Mouse (Mus musculus) brain, embryonic 18.5 days (tissue): Measurements from ENCODE around the gene Abhd14a.

ENCODE experiments used
- DNase-seq: peaks from one replicate; pipeline ENCODE4 v3.0.0-alpha.2; 2012; ENCODE audit warnings: low read depth, low spot score

The Abhd14a gene

DNA sequence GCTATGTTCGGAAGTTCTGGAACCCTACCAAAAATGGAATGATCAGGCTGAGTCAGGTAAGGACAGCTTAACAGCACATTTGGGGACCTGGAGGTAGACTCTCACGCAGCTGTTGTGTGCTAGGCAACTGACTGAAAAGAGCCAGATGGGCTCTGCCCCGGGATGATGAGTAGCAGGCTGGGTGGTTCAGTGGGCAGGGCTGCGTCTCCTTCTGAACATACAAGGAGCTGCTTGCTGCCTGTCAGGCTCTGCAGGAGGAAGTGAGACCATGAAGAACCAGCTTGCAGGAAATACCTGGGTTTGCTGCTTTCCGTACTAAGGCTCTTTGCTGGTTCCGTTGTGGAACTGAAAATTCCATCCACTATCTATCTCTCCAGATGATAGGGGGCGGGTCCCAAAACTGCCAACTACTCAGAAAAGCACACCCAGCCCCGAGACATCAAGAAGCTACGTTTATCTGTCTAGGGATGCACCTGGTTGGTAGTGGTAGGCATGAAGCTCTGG lies 36.3 kb downstream of the Abhd14a start:
- DNase-seq: no peak

DNA sequence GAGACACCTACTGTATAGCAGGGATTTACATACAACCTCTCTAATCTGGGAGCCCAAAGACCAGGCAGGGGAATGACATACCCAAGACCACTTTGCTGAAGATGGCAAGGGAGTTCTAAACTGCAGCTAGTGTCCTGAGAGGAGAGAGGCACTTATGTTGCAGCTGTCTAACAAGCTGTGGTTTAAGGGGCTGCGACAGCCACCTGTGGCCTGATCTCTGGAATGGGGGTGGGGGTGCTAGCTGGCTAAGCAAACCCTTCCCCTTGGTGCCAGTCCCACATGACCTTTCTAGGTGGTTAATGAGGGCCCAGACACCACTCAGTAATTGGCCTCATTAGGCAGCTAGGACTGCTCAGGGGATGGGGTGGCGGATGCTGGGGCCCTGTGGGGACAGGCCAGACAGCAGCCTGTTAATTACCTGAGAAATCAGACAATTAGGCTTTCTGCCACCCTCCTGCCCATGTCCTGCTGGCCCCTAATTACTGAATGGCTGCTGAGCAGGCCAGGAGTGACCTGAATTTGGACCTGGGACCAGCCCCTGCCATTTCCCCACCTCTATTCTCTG lies 37.3 kb downstream of the Abhd14a start:
- DNase-seq: no peak

DNA sequence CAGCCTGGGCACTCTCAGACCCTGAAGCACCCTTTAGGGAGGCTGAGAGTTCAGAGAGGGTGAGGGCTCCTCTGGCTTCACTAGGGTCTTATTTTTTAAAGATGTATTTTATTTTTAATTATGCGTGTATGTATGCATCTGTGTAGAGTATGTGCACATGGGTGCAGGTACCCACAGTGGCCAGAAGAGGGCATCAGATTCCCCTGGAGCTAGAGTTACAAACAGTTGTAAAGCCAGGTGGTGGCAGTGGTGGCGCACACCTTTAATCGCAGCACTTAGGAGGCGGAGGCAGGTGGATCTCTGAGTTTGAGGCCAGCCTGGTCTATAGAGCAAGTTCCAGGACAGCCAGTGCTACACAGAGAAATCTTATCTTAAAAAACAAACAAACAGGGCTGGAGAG lies 38.4 kb downstream of the Abhd14a start:
- DNase-seq: no peak

DNA sequence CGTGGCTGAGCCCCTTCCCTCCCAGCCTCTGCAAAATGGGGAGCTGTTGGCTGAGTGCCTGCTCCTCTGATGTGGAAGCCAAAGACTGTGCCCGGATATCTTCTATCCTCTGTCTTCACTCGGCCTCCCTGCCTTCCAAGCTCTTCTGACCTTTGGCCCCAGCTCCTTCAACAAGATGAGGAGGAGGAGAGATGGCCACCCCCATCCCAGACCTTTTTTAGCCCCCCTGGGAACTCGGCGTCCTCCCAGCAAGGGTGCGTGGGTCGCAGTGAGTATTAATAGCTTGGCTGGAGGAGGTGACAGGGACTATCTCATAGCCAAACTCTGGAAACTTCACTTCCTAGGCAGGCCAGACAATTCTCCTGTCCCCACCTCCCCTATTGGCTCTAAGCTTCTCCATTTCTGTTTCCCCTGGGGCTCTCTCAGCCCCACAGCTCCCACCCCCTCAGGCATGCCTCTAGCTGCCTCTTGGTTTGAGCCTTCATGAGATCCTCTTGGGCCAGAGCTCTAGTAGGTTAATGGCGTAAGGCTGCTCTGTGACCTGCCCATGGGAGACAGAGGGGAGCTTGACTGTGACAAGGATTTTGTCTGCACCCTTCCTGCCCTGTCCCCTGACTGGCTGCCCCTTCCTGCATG lies 40.9 kb downstream of the Abhd14a start:
- DNase-seq: no peak

DNA sequence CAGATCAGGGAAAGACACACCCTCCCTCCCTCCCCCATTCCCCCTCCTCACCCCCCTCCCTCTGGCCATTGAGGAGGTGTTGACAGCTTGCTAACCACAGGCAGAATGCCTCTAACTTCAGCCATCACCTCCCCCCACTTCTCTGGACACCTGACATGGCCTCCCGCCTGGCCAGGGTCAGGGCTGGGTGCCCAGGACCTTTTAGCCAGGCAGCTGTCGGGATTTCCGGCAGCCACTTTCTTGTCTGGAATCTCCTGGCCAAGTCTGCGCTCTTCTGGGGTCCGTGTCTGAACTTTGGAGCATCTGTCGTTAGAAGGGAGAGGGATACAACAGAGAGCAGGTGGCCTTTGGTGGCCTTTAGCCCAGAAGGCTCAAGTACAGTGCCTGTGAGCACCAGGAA lies 42.2 kb downstream of the Abhd14a start:
- no peak for DNase-seq

DNA sequence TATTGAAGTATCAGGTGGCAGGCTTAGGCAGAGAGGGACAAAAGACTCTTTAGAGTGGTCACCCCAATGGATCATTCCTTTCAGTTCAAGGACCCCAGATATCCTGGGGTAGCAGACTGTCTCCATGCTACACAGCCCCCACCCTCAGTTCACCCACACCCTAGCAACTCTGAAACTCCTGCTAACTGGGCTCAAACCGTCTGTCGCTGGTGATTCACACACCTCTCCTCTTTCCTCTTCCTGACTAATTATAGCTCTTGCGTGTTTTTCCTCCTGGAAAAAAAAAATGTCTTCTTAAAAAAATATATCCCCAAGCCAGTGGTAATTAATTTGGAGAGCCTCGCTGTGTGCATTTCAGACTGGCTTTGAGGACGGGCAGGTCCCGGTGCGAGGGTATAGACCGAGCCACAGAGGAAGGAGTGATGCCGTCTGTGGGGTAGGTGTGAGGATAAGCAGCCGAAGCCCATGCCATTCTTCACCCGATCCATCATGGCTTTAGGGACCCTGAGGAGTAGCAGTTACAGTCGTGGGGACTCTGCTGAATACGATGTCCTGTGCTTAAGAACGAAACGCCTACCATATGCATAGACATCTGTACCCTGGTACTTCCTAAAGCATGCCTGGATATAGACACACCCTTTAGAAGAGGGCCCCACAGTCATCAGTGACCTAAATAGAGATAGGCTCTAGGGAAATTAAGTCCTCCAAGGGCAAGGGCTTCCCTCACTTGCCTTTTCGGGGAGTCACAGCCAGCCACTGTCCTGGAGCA lies 44.7 kb downstream of the Abhd14a start:
- DNase-seq: no peak

DNA sequence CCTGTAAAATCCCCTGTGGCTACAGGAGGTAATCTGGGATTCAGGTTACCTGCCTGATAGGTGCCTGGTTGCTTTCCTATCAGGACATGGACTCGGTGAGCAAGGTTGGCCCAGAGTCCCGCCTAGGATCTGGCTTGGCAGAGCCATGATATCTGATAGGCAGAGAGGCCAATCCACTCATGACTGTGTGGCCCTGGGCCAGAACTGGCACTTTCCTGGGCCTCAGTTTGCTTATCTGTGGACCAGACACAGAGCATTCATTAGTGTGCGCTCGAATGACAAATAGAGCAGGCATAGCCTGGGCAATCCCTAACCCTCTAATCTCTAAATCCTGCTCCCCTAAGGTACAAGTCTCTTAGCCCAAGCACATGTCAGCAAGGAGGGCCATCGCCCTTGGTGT lies 45.3 kb downstream of the Abhd14a start:
- no peak for DNase-seq

DNA sequence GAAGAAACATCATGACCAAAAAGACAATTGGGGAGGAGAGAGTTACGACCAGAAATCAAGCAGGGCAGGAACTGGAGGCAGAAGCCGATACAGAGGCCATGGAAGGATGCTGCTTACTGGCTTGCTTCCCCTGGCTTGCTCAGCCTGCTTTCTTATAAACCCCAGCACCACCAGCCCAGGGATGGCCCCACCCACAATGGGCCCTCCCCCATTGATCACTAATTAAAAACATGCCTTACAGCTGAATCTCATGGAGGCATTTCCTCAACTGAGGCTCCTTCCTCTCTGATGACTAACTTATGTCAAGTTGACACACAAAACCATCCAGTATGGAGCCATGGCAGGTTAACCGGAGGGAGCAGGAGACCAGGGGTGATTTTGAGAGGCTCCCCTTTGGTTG lies 47.7 kb downstream of the Abhd14a start:
- no peak for DNase-seq

DNA sequence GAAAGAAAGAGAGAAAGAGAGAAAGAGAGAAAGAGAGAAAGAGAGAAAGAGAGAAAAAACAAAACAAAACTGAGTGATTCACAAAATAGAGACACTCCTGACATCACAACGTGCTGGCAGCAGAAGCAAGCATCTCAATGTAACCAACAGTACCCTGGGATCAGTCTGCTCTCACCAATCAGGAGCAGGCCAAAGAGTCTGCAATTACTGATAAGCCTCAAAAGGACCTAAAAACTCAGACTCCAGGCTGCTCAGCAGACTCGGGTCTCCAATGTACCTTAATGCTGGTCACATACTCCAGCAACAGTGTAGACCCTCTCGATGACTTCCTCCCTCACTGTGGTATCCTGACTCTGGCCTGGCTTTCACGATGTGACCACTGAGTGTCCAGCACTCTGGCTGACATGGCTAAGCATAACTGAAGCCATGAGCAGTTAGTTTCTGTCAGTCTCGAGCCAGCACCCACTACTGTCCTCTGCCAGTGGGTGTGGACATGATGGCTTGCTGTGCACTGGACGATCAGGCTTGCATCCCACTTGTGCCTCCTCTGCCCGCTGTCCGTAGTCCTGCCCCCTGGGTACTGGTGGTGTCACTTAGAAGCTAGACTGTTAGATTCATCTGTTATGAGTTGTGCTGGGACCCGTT lies 48.7 kb downstream of the Abhd14a start:
- DNase-seq: no peak

DNA sequence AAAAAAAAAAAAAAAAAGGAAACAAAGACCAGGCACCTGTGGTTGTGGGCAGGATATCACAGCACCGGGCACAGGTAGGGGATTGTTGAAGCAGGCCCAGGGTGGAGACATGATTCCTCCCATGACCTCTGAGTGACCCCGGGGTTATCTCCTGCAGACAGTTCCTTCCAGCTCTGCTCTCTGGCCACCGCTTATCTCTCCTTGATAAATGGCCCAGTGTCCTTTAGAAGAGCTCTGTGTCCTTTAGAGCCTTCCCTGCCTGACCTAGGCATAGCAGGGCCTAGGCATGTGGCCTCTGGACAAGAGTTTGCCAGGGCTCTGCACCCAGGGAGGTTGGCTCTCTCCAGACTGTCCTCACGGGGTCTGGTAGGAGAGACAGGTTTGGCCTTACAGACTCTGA lies 49.7 kb downstream of the Abhd14a start:
- DNase-seq: no peak

DNA sequence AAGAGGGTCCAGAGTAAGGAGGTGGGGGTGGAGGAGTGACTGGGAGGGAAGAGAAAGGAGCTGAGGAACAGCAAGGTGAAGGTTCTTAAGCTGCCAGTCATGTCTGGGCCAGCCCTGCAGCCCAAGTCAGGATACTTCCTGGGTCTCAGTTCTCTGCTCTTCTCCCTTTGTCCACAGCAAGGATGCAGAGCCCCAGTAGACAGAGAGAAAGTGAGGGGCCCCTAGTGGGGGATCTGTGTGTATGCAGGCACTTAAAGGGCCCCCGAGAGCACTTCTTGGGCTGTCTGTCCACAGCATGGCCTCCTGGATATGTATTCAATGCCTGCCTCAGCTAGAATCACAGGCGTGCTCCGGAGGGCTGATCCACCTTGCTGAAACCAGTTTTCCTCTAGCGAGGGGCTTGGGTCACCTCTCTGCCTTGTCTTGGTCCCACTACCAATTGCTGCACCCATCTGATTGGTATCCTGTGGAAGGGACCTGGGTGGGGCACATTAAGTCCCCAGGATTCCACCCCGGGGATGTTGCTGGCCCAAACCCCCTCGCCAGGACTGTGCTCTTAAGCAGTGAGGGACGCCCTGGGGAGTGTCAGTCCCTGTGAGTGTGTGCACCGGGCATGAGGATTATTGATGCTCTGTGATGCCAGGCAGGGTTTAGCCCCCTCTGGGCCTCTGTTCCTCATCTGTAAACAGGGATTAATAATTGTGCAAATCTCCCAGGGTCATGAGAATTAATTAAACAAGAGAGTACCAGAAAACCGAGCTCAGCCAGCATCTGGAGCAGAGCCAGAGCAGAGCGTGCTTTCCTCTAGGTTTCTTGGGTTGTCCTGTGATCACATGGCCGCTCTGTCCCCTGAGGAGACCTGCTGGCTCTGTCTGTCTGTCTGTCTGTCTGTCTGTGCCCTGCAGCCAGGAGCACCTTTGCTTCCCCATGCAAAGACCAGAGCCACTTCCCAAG lies 52.6 kb downstream of the Abhd14a start:
- no peak for DNase-seq

DNA sequence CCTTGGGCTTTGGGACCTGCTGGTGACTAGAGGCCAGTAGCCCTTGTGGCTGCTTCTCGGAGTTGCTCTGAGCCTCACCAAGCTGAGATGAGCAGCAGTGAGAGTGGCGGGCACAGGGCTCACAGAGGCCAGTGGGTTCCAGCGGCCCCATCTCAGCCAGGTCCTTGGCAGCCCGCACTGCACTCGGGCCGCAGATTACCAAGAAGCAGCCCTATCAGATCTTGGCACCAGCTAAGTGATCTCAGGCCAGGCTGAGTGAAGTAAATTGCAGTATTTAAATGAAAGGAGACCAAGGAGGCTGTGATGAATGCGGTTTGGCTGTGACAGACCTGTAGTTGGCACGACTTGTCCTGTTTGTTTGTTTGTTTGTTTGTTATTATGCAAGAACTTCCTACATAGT lies 53.9 kb downstream of the Abhd14a start:
- DNase-seq: no peak

DNA sequence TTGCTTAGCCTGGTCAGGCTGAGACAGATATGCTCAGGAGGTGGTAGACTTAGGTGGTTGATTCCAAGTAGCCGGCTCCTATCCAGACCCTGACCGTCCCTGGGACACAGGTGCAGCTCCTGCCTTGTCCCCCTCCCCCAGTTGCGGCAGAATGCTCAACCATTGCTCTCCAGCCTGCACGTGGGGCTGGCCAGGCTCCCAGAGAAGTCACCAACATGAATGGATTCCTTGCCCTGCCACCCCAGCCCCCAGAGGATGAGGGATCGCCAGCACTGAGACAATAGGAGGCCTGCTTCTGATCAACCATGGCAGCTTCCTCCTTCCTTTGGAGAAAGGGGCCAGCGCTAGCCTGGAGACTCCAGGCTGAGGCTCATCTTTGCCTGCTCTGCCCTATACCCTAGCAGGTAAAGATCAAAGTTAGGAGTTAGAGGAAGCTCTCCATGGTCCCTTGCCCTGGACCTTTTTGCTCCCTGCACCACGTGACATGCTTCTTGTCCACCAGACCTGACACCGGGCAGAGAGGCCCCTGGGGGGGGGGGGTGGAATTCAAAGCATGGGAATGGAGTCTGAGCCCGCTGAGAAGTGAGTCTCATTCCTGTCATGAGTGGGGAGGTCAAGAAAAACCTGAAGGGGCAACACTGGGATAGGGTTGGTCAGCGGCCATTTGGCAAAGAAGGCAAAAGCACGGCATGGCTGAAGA lies 54.5 kb downstream of the Abhd14a start:
- DNase-seq: no peak
